Mouse (Mus musculus): ENCODE data around the gene Topors. TPM values are rescaled to one million over a fixed set of nuclear protein-coding genes. Genes with fewer than 3 reads are reported as not detected.

Topors gene
- polyA plus RNA-seq, 1 experiment from 2014 or later: 27.9 TPM

DNA sequence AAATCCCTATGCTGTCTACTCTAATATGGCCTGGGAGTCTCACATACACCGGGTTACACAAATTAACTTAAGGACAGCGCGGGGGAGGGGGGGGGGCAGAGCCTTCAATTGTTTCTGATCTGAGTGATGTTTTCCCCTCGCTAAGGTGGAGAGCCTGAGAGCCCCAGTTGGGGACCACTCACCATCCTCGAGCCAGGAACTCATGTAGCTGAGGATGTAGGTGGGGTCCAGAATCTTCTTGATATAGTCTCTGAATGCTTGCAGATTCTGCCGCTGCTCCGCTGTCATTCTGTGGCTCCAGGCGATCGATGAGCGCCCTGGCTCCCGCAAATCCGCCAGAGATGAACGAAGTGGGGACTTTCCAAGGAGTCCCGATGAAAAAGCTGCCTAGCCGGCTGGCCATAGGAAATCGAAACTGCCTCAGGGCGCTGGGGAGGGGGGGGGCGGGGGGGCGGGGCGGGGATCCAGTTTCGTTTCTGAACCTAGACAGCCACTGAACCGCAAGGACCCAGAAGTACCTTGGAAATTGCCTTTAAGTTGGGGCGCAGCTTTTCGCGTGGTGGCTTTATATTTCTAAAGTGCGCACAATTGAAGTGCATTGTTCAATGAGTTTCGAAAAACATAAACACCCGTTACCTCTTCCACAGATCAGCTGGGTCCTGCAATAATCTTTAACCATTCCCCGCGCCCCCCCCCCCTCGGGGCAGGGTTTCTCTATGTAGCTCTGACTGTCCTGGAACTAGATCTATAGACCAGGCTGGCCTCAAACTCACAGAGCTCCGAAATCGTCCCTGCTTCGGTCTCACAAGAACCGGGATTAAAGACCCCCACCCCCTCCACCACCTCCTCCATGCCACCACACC is 30.0 kb downstream of the Topors start, which contains the start of gene Ddx58:
Gene Ddx58 (minus strand): TSS at position 420 of the 863 bp plus-strand sequence.
- peak within 1 kb of the TSS; percentile 89 for H3K4me2 ChIP-seq (ENCODE audit: low read depth, low read length)
- H3K9ac ChIP-seq (ENCODE audit: low read length): peak within 1 kb of the TSS; percentile 56
- WGBS: 4% methylated on average over 34 of the region's 35 CpGs
- peak within 1 kb of the TSS; percentile 53 for H3K27ac ChIP-seq (ENCODE audit: low read length)
- ATAC-seq (replicated peaks; ENCODE audit: extremely low read depth, insufficient read depth, low FRiP score): peak; percentile 59
- H3K4me3 ChIP-seq (ENCODE audit: low read length): peak within 1 kb of the TSS; percentile 58
- H3K36me3 ChIP-seq (ENCODE audit: control insufficient read depth, insufficient read depth): no peaks in the 10 kb centered on the region
- no peaks in the 10 kb centered on the region for H3K27me3 ChIP-seq (ENCODE audit: control insufficient read depth, insufficient read depth, low read length)
- no peaks in the 10 kb centered on the region; the same call in 1 of the 2 replicates for H3K4me1 ChIP-seq (ENCODE audit: control insufficient read depth, insufficient read depth, low read length)
- H3K9me3 ChIP-seq (replicated peaks; ENCODE audit: control insufficient read depth, low read length): no peaks in the 10 kb centered on the region

DNA sequence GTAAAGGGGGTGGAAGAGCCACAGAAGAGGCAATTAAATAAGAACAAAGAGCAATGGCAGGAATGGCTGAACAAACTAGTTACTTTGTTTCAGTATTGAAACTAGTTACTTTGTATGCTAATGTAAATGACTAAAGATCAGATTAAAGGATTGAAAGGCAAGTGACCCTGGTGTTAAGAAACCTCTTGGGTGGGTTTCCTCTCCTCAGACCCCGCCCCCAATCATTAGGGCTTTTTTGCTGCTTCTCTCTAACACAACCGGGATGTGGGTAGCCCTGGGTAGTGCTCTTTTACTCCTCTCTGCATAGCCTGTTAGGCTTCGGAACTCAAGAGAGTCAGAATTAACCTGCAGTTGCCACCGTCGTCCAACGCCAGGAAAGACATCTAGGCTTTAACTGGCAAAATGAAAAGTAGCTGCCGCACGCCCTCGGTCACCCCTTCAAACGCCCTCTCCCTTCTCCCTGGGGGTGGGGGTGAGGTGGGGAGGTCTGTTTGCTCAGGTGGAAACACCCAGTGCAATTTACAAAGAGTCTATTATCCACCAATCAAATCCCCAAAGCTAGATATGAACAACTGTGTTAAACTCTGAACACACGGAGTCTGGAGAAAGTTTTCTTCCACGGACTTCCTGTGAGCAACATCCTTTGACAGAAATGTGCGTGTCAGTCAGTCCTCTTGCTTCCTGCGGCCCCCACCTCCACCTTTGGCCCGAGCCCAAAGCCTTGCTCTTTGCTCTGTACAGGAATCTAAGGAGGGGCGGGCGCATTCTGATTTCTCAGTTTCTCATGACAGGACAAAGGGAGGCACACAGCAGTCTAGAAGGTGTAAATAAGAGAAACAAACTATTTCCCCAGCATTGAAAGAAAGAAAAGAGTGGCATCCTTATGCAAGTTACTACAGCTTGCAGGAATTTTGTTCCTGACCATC is 30.9 kb downstream of the Topors start:
- H3K36me3 ChIP-seq (ENCODE audit: control insufficient read depth, insufficient read depth): no peaks in the 10 kb centered on the region
- H3K27ac ChIP-seq (ENCODE audit: low read length): peak overlapping the region; percentile 53
- no peaks in the 10 kb centered on the region; the same call in 1 of the 2 replicates for H3K4me1 ChIP-seq (ENCODE audit: control insufficient read depth, insufficient read depth, low read length)
- H3K4me2 ChIP-seq (ENCODE audit: low read depth, low read length): peak overlapping the region; percentile 89
- H3K9ac ChIP-seq (ENCODE audit: low read length): peak overlapping the region; percentile 56
- 3% methylated on average over 17 of the region's 17 CpGs for WGBS
- ATAC-seq (replicated peaks; ENCODE audit: extremely low read depth, insufficient read depth, low FRiP score): peak; percentile 81
- no peaks in the 10 kb centered on the region for H3K9me3 ChIP-seq (replicated peaks; ENCODE audit: control insufficient read depth, low read length)
- no peaks in the 10 kb centered on the region for H3K27me3 ChIP-seq (ENCODE audit: control insufficient read depth, insufficient read depth, low read length)
- H3K4me3 ChIP-seq (ENCODE audit: low read length): peak overlapping the region; percentile 58

DNA sequence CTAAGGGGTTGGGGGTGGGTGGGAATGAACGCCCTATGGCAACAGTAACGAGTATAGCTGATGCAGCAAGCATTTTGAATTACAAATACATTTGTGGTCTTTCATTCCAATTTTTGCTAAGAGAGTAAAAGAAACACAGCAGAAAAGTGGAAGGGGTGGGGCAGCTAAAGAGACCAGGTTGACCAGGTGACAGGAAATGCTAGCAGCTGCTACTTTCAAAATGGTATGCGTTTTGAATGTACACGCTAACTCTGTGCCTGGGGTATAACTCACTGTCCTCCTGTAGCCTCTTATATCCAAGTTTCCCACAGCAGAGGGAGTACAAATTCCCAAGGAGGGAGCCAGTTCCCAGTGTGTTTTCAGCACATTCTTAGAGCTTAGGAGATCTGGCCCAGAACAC is 32.8 kb downstream of the Topors start:
- no peak overlapping the region for H3K4me2 ChIP-seq (ENCODE audit: low read depth, low read length)
- H3K9me3 ChIP-seq (replicated peaks; ENCODE audit: control insufficient read depth, low read length): no peaks in the 10 kb centered on the region
- no peak for ATAC-seq (replicated peaks; ENCODE audit: extremely low read depth, insufficient read depth, low FRiP score)
- no peaks in the 10 kb centered on the region for H3K27me3 ChIP-seq (ENCODE audit: control insufficient read depth, insufficient read depth, low read length)
- no peak overlapping the region for H3K27ac ChIP-seq (ENCODE audit: low read length)
- H3K4me3 ChIP-seq (ENCODE audit: low read length): no peak overlapping the region
- 82% methylated on average over 4 of the region's 4 CpGs for WGBS
- peaks cover 3% of the 10 kb centered on the region; the same call in 1 of the 2 replicates for H3K36me3 ChIP-seq (ENCODE audit: control insufficient read depth, insufficient read depth)
- H3K9ac ChIP-seq (ENCODE audit: low read length): no peak overlapping the region
- H3K4me1 ChIP-seq (ENCODE audit: control insufficient read depth, insufficient read depth, low read length): no peaks in the 10 kb centered on the region; the same call in 1 of the 2 replicates

DNA sequence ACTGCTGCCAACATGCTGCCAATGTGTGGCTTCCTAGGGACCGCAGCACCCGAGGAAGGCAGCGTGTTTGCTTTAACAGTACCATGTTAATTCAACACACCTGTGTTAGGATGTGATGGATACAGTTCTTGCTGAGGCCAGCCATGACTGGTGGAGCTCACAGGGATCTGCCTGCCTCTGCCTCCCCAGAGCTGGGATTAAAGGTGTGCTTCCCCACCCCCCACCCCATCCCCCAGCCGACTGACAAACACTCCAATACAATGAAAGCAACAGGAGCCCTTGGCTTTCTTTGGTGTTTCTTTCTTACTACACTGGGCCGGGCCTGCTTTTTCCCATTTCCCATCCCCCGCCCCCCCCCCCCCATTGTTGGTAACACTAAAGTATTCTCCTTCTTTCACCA is 35.4 kb downstream of the Topors start:
- Histone ChIP-seq H3K4me1 (ENCODE audit: control insufficient read depth, insufficient read depth, low read length) (no peaks in the 10 kb centered on the region), H3K27ac (ENCODE audit: low read length) (no peak overlapping the region), H3K4me3 (ENCODE audit: low read length) (no peak overlapping the region), H3K27me3 (ENCODE audit: control insufficient read depth, insufficient read depth, low read length) (no peaks in the 10 kb centered on the region), H3K9me3 (replicated peaks; ENCODE audit: control insufficient read depth, low read length) (no peaks in the 10 kb centered on the region), H3K9ac (ENCODE audit: low read length) (no peak overlapping the region), H3K4me2 (ENCODE audit: low read depth, low read length) (no peak overlapping the region), H3K36me3 (ENCODE audit: control insufficient read depth, insufficient read depth) (peaks cover 3% of the 10 kb centered on the region; the same call in 1 of the 2 replicates)
- ATAC-seq (replicated peaks; ENCODE audit: extremely low read depth, insufficient read depth, low FRiP score): no peak
- WGBS: 76% methylated on average over 6 of the region's 6 CpGs

DNA sequence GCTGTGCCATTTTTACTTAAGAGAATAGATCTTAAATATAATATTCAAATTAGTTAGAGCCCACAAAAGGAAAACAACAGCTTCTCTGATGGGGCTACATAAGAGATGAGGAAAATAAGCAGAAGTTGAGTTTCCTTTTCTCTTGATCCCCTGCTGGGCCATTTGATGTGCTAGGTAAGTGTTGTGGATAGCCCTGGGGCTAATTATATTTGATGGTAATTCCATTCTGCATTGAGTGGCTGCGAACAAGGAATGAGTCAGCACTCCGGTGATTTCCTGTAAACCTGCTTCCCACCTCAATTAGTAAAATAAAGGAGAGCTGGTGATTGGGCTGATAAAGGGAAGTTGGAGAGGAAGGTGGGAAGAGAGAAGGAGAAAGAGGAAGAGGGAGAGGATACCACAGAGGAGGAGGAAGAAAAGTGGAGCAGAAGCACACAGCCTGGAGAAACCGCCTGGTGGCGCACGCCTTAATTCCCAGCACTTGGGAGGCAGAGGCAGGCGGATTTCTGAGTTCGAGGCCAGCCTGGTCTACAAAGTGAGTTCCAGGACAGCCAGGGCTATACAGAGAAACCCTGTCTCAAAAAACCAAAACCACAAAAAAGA is 36.5 kb downstream of the Topors start:
- H3K4me3 ChIP-seq (ENCODE audit: low read length): no peak overlapping the region
- H3K36me3 ChIP-seq (ENCODE audit: control insufficient read depth, insufficient read depth): peaks cover 3% of the 10 kb centered on the region; the same call in 1 of the 2 replicates
- 84% methylated on average over 7 of the region's 7 CpGs for WGBS
- no peak overlapping the region for H3K27ac ChIP-seq (ENCODE audit: low read length)
- H3K4me1 ChIP-seq (ENCODE audit: control insufficient read depth, insufficient read depth, low read length): no peaks in the 10 kb centered on the region
- H3K4me2 ChIP-seq (ENCODE audit: low read depth, low read length): no peak overlapping the region
- H3K27me3 ChIP-seq (ENCODE audit: control insufficient read depth, insufficient read depth, low read length): no peaks in the 10 kb centered on the region
- H3K9me3 ChIP-seq (replicated peaks; ENCODE audit: control insufficient read depth, low read length): no peaks in the 10 kb centered on the region
- ATAC-seq (replicated peaks; ENCODE audit: extremely low read depth, insufficient read depth, low FRiP score): no peak
- no peak overlapping the region for H3K9ac ChIP-seq (ENCODE audit: low read length)

DNA sequence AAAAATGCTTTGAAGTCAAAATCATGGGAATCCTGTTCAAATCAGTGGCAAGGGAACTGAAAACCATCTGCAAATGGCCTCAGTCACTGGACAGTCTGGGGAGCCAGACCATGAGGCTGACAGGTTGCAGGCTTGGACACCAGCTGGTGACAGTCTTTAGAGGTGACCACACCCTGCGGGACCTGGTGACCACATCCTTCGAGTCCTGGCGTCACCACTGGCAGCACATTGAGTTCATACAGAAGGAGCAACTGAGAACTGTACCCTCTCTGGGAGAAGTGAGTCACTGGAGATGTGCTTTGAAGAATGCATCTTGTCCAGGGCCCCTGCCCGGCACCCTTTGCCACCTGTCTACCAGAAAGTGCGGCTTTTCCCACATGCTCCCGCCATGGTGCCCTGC is 39.9 kb downstream of the Topors start:
- H3K9me3 ChIP-seq (replicated peaks; ENCODE audit: control insufficient read depth, low read length): no peaks in the 10 kb centered on the region
- peaks cover 5% of the 10 kb centered on the region; the same call in 1 of the 2 replicates for H3K36me3 ChIP-seq (ENCODE audit: control insufficient read depth, insufficient read depth)
- no peak overlapping the region for H3K27ac ChIP-seq (ENCODE audit: low read length)
- 83% methylated on average over 6 of the region's 6 CpGs for WGBS
- H3K4me2 ChIP-seq (ENCODE audit: low read depth, low read length): no peak overlapping the region
- H3K27me3 ChIP-seq (ENCODE audit: control insufficient read depth, insufficient read depth, low read length): no peaks in the 10 kb centered on the region
- H3K4me3 ChIP-seq (ENCODE audit: low read length): no peak overlapping the region
- H3K9ac ChIP-seq (ENCODE audit: low read length): no peak overlapping the region
- no peak for ATAC-seq (replicated peaks; ENCODE audit: extremely low read depth, insufficient read depth, low FRiP score)
- no peaks in the 10 kb centered on the region for H3K4me1 ChIP-seq (ENCODE audit: control insufficient read depth, insufficient read depth, low read length)

DNA sequence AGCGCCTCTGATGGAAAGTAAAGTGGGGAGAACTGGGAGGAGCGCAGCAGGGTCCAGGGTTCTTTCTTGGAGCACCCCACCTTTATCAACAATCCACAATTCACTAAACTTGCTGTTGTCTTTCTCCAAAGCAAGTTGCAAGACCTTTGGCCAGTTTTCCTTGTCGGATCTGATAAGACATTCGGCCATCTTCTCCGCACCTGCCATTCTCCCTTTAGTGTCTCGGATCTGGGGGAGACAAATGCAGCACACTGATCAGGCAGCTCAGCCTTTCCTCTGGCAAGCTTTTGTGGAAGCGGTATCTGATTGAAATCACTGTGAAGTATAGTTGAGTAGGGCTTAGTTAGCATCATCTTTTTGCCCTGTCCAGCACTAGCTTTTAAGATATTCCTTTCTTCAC is 41.8 kb downstream of the Topors start:
- WGBS: 86% methylated on average over 7 of the region's 7 CpGs
- Histone ChIP-seq H3K4me2 (ENCODE audit: low read depth, low read length) (no peak overlapping the region), H3K27me3 (ENCODE audit: control insufficient read depth, insufficient read depth, low read length) (no peaks in the 10 kb centered on the region), H3K4me1 (ENCODE audit: control insufficient read depth, insufficient read depth, low read length) (no peaks in the 10 kb centered on the region), H3K36me3 (ENCODE audit: control insufficient read depth, insufficient read depth) (peaks cover 5% of the 10 kb centered on the region; the same call in 1 of the 2 replicates), H3K9me3 (replicated peaks; ENCODE audit: control insufficient read depth, low read length) (no peaks in the 10 kb centered on the region), H3K4me3 (ENCODE audit: low read length) (no peak overlapping the region), H3K9ac (ENCODE audit: low read length) (no peak overlapping the region), H3K27ac (ENCODE audit: low read length) (no peak overlapping the region)
- no peak for ATAC-seq (replicated peaks; ENCODE audit: extremely low read depth, insufficient read depth, low FRiP score)

DNA sequence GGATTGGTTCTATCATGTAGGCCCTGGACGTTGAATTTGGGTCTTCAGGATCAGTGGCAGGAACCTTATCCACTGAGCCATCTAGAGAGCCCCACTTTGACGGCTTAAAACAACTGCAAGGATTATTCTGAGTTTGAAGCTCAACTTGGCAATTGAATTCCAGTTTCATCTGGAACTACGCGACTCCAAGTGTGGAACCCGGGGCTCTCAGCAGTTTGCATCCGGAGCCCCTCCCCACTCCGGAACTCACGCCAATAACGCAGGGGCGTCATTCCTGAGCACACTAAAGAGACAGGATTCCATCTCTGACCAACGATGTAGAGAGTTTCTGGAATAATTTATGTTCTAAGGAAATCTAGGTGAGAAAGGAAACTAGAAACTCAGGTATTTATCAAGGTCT is 42.5 kb downstream of the Topors start:
- H3K9me3 ChIP-seq (replicated peaks; ENCODE audit: control insufficient read depth, low read length): no peaks in the 10 kb centered on the region
- no peak for ATAC-seq (replicated peaks; ENCODE audit: extremely low read depth, insufficient read depth, low FRiP score)
- H3K4me3 ChIP-seq (ENCODE audit: low read length): no peak overlapping the region
- no peak overlapping the region for H3K4me2 ChIP-seq (ENCODE audit: low read depth, low read length)
- peaks cover 3% of the 10 kb centered on the region; the same call in 1 of the 2 replicates for H3K36me3 ChIP-seq (ENCODE audit: control insufficient read depth, insufficient read depth)
- H3K9ac ChIP-seq (ENCODE audit: low read length): no peak overlapping the region
- H3K4me1 ChIP-seq (ENCODE audit: control insufficient read depth, insufficient read depth, low read length): no peaks in the 10 kb centered on the region
- 83% methylated on average over 11 of the region's 11 CpGs for WGBS
- no peak overlapping the region for H3K27ac ChIP-seq (ENCODE audit: low read length)
- H3K27me3 ChIP-seq (ENCODE audit: control insufficient read depth, insufficient read depth, low read length): no peaks in the 10 kb centered on the region

All from heart, embryonic 16.5 days (tissue).